ENCODE assay signal across 10 mouse cellular contexts in genomic region chr1:134177976-134178375, GRCm38 (mm10).
"Had no signal": no experiment of that assay in that cellular context is flagged by ENCODE, and none has a peak within 500 bp of the region (broad histone marks: within the 10 kb centered on the region; RNA-seq: fewer than 3 reads in every experiment).

No protein-coding gene starts in this region.

- DNase-seq: lung, adult 18-20 months; lung, embryonic 14.5 days; lung, postnatal 10 days; lung, postnatal 4 days; midbrain, embryonic 14.5 days; right cerebral cortex, postnatal 14 days; spleen, adult 18-20 months; thymus, adult 18-20 months; thymus, postnatal 14 days; thymus, postnatal 36 days had no signal
